Mouse (Mus musculus): ENCODE measurements around the gene Fkbpl.

Fkbpl gene

GRCm38 (mm10) chr17:34648141-34648890 lies 3.8 kb downstream of the Fkbpl start:
- peak; percentile 61 for DNase-seq (ENCODE audit: low read depth, low spot score)

- DNase-seq (ENCODE audit: low read depth, low spot score) = peak; percentile 90
Observed at GRCm38 (mm10) chr17:34649106-34649864, 4.7 kb downstream of the Fkbpl start.

DNA sequence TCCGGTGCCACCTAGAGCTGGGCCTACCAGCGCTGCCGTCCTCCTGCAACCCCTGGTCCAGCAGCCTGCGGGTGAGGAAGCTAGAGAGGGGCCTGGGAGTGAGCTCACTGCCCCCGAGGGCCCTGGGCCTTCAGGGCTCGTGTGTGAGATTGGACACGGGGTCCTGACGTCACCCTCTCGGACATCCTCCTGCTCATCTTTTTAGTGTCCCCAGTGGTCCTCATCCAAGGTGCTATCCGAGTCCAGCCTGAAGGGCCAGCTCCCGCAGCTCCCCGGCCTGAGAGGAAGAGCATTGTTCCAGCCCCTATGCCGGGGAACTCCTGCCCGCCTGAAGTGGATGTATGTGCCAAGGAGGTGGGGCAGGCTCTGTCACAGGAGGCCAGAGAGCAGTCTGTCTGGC lies 6.2 kb downstream of the Fkbpl start:
- no peak for DNase-seq (ENCODE audit: low read depth, low spot score)

- DNase-seq (ENCODE audit: low read depth, low spot score) = no peak
Observed at GRCm38 (mm10) chr17:34651507-34652221, 7.1 kb downstream of the Fkbpl start.

DNA sequence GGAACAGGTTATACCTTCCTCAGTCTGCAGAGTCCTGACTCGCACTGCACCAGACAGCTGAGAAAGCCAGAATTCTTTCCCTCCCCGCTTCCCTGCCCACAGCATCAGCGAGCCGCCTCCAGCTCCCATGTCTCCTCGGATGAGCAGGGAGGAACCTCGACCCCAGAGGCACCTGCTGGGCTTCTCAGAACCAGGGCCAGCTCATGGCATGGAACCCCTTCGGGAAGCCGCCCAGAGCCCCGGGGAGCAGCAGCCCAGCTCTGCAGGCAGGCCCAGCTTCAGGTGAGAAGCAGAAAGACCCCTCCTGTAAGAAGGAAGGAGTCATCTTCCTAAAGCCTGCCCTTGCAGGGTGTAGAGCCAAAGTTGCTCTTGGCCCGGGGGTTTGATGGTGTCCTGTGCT lies 8.0 kb downstream of the Fkbpl start:
- no peak for DNase-seq (ENCODE audit: low read depth, low spot score)

DNA sequence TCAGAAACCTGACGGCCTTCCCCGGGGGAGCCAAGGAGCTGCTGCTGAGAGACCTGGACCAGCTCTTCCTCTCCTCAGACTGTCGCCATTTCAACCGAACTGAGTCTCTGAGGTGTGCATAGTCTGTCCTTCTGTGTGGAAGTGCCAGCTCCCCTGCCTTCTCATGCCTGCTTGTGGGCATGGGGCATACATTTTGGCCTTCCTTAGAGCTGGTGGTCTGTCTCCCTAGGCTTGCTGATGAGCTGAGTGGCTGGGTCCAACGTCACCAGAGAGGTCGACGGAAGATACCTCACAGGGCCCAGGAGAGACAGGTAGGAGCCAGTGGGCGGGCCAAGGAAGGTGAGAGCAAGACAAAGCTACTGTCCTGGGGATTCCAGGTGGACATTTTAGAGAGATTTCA lies 8.4 kb downstream of the Fkbpl start:
- DNase-seq (ENCODE audit: low read depth, low spot score) = no peak

- DNase-seq (ENCODE audit: low read depth, low spot score) = peak; percentile 57
Observed at GRCm38 (mm10) chr17:34653746-34654285, 9.3 kb downstream of the Fkbpl start.

DNA sequence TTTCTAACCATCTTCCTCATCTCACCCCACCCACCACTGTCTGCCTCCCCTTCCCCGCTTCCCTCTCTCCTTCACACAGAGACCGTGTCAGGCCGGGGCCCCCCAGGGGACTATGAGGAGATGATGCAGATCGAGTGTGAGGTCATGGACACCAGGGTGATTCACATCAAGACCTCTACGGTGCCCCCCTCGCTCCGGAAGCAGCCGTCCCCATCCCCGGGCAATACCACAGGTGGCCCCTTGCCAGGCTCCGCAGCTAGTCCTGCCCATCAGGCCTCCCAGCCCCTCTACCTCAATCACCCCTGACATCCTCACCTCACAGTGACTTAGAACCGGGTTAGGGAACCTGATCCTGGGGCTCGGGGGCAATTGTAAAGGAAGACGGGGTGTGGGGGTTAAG lies 9.8 kb downstream of the Fkbpl start:
- DNase-seq (ENCODE audit: low read depth, low spot score) = no peak

DNA sequence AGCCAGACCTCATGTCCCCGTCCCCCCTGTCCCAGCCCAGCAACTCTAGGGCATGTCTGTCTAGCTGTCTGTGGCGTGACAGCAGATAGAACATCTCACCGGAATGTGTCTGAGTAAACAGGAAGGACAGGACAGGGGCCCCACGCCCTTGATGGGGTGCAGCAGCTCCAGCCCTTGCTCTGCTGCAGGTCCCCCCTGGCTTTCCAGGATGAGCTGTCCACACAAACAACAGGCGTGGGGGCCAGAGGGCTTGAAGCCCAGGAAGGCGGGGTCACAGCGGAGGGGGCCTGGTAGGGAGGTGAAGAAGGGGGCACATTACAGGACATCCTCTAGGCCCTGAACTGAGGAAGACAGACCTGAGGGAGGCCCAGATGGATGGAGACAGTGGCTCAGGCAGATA lies 10.6 kb downstream of the Fkbpl start:
- no peak for DNase-seq (ENCODE audit: low read depth, low spot score)

- DNase-seq (ENCODE audit: low read depth, low spot score) = no peak
Observed at GRCm38 (mm10) chr17:34655581-34655991, 11.0 kb downstream of the Fkbpl start.

DNA sequence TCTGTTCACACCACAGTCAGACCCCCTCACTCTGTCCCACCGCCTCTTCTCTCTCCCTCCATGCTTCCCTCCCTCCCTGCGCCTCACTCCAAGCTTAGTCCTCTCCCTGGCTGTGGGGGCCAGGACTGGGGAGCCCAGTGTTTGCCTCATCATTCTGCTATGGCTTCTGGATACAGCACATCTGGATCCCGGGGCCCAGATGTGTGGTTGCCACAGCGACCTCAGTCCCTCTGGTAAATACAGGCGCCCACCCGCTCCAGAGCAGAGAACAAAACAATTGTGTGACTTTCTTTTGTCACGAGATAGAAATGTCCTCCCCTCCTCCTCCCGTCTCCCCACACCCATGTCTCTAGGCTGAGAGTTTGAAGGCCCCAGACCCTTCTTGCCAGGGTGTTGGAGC lies 12.1 kb downstream of the Fkbpl start:
- DNase-seq (ENCODE audit: low read depth, low spot score) = no peak

GRCm38 (mm10) chr17:34657271-34657670 lies 12.7 kb downstream of the Fkbpl start:
- no peak for DNase-seq (ENCODE audit: low read depth, low spot score)

GRCm38 (mm10) chr17:34658145-34658544 lies 13.6 kb downstream of the Fkbpl start:
- no peak for DNase-seq (ENCODE audit: low read depth, low spot score)

DNA sequence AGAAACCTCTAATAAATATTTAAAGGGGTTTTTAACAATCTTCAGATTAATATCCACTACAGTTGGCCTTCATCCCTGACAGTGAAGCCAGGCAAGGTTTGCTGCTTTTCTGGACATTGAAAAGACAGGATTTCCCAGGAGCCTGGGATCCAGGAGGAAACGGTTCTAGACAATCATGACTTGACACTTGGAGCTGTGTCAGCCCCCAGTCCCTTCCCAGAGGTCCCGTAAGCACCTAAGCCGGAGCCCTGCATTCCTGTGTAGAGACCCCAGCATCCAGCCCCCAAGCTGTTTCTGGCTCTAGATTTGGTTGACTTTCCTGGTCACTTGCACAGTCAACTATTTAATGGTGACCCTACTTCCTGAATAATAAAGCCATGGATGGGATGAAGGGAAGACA lies 14.0 kb downstream of the Fkbpl start:
- no peak for DNase-seq (ENCODE audit: low read depth, low spot score)

DNA sequence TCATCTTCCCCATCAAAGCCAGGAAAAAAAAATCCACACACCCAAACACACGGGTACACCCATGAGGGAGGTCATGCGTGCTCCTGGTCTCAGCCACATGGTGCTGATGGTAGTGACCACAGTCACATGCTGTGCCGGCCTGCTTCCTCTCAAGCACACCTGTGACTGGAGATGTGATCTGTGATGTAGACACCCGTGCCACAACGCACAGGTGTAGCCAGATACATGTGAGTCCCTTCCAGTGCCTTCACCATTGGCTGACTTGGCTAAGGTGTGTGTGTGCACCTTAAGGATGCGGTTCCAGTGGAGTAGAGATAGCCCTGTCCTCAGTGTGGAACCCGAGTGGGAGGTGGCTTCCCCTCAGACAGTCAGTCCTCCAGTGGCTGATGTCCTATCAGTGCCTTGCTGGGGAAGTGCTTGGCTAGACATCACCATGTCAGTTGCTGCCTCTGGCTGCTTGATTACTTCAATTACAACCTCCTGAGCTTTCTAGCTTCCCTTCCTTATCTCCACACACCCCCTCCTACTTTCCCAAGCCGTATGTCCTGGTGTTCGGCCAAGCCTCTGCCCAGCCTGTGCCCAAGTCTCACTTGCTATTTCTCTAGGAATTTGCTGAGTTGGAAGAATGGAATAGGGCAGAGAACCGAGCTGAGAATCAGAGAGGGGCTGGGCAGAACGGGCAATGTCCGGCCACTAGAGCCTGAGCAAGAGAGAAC lies 14.8 kb downstream of the Fkbpl start:
- no peak for DNase-seq (ENCODE audit: low read depth, low spot score)

- no peak for DNase-seq (ENCODE audit: low read depth, low spot score)
Observed at GRCm38 (mm10) chr17:34659897-34660214, 15.3 kb downstream of the Fkbpl start.

DNA sequence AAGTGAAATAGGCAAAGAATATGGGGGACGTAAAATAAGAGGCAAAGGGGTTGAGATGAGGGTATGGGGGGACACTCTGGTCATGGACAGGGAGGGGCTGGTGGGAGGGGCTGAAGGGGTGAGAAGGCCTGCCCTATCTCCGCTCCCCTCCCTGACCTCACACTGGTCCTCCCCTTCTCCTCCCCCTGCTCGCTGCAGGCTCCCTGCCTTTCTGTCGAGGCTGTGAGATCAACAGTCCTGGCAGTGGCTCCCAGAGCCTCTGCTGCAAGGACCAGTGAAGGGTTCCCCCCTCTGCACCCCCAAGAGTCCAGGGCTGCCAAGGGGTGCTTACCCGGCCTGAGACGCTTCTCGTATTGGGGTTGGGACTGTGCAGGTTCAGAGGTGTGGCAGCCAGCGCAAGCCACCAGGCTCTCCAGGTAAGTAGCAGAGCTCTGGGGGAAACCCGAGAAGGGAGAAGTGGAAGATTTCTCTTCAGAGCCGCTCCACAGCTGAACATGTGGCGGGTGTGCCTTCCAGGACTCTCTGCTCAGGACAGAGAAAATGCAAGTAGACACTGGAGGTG lies 15.8 kb downstream of the Fkbpl start:
- no peak for DNase-seq (ENCODE audit: low read depth, low spot score)

DNA sequence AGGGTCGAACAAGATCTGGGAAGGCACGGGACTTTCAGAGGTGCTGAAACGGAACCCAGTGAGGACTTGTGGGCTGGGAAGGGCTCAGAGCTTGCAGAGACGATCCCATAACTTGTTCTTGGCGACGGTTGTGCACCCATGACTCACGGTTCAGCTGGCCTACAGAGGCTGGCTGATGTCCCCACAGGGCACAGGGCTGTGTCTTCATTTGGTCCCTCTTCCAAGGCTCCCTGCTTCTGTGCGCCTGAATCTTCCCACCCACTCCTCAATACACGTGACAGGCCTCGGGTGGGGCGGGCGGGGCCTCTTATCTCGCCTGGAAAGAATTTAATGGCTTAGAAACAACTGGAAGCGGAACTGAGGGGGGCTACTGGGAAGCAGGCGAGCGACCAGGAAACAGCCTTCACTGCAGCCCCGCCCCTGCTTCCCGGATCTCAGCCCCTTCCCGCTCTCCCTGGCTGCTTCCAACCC lies 16.6 kb downstream of the Fkbpl start:
- no peak for DNase-seq (ENCODE audit: low read depth, low spot score)

DNA sequence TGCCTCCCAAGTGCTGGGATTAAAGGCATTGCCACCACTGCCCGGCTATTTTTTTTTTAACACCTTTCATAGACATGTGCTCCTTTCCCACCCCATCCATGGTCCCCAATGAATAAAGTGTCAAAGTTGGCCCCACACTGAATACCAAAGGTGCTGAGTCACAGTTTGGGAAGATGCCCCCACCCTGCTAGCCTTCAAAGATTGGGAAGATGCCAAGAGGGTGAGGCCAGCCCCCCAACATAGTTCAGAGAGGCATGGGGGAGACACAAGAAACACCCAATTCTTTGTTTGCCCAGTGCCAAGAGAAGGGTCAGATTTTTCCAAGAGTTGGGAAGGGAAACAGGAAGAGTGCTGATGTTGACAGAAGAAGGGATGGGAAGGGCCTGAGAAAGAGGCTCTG lies 17.9 kb downstream of the Fkbpl start:
- DNase-seq (ENCODE audit: low read depth, low spot score) = no peak

DNA sequence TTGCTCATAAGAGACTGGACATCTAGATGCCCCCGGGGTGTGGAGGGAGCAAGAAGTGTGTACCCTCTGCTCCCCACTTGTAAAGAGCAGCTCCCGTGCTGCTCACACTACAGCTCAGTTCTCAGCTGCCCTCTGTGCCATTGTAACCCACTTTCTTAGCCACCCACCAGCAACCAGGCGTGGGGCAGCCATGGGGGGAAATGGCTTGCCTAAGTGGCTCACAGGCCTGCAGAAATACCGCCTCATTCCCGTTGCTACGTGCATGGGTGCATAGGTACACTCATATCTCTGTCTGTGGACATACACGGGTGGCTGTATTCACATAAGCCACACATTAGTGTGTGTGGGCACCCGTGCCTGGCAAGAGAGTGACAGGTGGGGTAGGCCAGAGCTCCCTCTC lies 18.4 kb downstream of the Fkbpl start:
- DNase-seq (ENCODE audit: low read depth, low spot score) = no peak

DNA sequence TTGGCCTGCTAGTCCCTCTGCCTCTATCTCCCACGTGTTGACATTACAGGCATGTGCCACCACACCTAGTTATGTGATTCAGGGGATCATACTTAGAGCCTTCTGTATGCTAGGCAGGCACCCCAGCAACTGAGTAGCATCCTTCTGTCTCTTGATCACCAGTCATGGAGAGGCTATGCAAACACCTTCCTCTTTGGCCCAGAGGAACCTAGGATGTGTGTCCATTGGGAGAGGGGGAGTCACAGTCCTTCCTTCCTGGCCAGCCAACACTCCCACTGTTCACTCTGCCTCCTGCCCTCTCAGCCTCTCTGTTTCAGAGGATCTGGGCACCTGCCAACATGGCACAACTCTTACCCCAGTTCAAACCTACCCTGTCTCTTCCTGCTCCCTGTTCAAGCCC lies 19.0 kb downstream of the Fkbpl start:
- DNase-seq (ENCODE audit: low read depth, low spot score) = no peak
